Comparison of ENCODE assay signal across 8 mouse cellular contexts in genomic region chr5:99613321-99614118, GRCm38 (mm10).
DNase-seq lines count a peak whose midpoint lies in the region; ATAC-seq and TF ChIP-seq lines count a peak whose summit lies in the region.

No protein-coding gene starts in this region.

- H3K27ac ChIP-seq in heart, embryonic 16.5 days (ENCODE audit: low read length), result no peak overlapping the region
- peak overlapping the region; percentile 48; the same call in 1 of the 2 replicates for H3K27ac ChIP-seq in hindbrain, embryonic 11.5 days (ENCODE audit: low read depth, low read length)
- H3K27ac ChIP-seq in midbrain, embryonic 13.5 days, result peak overlapping the region; percentile 79
- no peak overlapping the region for H3K27ac ChIP-seq in thymus, adult 2 months (ENCODE audit: control insufficient read depth, insufficient read depth, low read length)

- H3K27me3 ChIP-seq in heart, embryonic 16.5 days (ENCODE audit: control insufficient read depth, insufficient read depth, low read length), result peaks cover 16% of the 10 kb centered on the region
- 0 out of 2 replicates have a peak, but pooled peaks cover 3% of the 10 kb centered on the region for H3K27me3 ChIP-seq in hindbrain, embryonic 11.5 days (ENCODE audit: control insufficient read depth, insufficient read depth, low read length)
- H3K27me3 ChIP-seq in midbrain, embryonic 13.5 days, result peaks cover 44% of the 10 kb centered on the region
- H3K27me3 ChIP-seq in thymus, adult 2 months (ENCODE audit: control insufficient read depth, insufficient read depth, low read length), result no peaks in the 10 kb centered on the region

- 4% methylated on average over 24 of the region's 24 CpGs for WGBS in heart, embryonic 16.5 days
- WGBS in hindbrain, embryonic 11.5 days, result 1% methylated on average over 24 of the region's 24 CpGs
- 1% methylated on average over 24 of the region's 24 CpGs for WGBS in midbrain, embryonic 13.5 days
- 11% methylated on average over 24 of the region's 24 CpGs for WGBS in thymus, adult 2 months

- TF ChIP-seq CTCF in thymus, adult 2 months (IDR thresholded peaks at IDR 0.05; ENCODE audit: borderline replicate concordance, control insufficient read depth, extremely low read depth, insufficient read depth, low read length, poor library complexity), result no peak

- H3K4me3 ChIP-seq in heart, embryonic 16.5 days (ENCODE audit: low read length), result peak overlapping the region; percentile 26
- H3K4me3 ChIP-seq in hindbrain, embryonic 11.5 days (ENCODE audit: low read depth, low read length), result peak overlapping the region; percentile 17
- peak overlapping the region; percentile 33 for H3K4me3 ChIP-seq in midbrain, embryonic 13.5 days (replicated peaks)
- no peak overlapping the region for H3K4me3 ChIP-seq in thymus, adult 2 months (ENCODE audit: control insufficient read depth, insufficient read depth, low read length)

- no peak for TF ChIP-seq POLR2A in thymus, adult 2 months (IDR thresholded peaks at IDR 0.05; ENCODE audit: control insufficient read depth, extremely low read depth, insufficient read depth, low read length, poor library complexity)

- no peak for DNase-seq in heart, adult 18-20 months
- peak; percentile 71 for DNase-seq in ZHBTc4 (ENCODE audit: low read depth, low spot score)
- peak; percentile 54 for DNase-seq in hindbrain, embryonic 11.5 days (ENCODE audit: low spot score)
- no peak for DNase-seq in thymus, adult 2 months
- DNase-seq in adrenal gland, adult 18-20 months (ENCODE audit: low spot score in 2 of 2), result no peak

- H3K9me3 ChIP-seq in heart, embryonic 16.5 days (replicated peaks; ENCODE audit: control insufficient read depth, low read length), result no peaks in the 10 kb centered on the region; the same call in 1 of the 2 replicates
- no peaks in the 10 kb centered on the region for H3K9me3 ChIP-seq in hindbrain, embryonic 11.5 days (ENCODE audit: control insufficient read depth, low read length)
- H3K9me3 ChIP-seq in midbrain, embryonic 13.5 days, result no peaks in the 10 kb centered on the region

- H3K9ac ChIP-seq in heart, embryonic 16.5 days (ENCODE audit: low read length), result 0 out of 2 replicates have a peak overlapping the region, but pooled peaks have one; percentile 11
- peak overlapping the region; percentile 35; the same call in 1 of the 2 replicates for H3K9ac ChIP-seq in hindbrain, embryonic 11.5 days (ENCODE audit: low read depth, low read length)
- peak overlapping the region; percentile 55 for H3K9ac ChIP-seq in midbrain, embryonic 13.5 days (replicated peaks)

- H3K4me2 ChIP-seq in heart, embryonic 16.5 days (ENCODE audit: low read depth, low read length), result peak overlapping the region; percentile 54
- peak overlapping the region; percentile 49 for H3K4me2 ChIP-seq in hindbrain, embryonic 11.5 days (replicated peaks; ENCODE audit: low read depth, low read length)
- peak overlapping the region; percentile 56 for H3K4me2 ChIP-seq in midbrain, embryonic 13.5 days (replicated peaks)

- H3K4me1 ChIP-seq in heart, embryonic 16.5 days (ENCODE audit: control insufficient read depth, insufficient read depth, low read length), result peaks cover 4% of the 10 kb centered on the region; the same call in 1 of the 2 replicates
- H3K4me1 ChIP-seq in hindbrain, embryonic 11.5 days (replicated peaks; ENCODE audit: control insufficient read depth, insufficient read depth, low read length), result peaks cover 2% of the 10 kb centered on the region; the same call in 1 of the 2 replicates
- peaks cover 28% of the 10 kb centered on the region for H3K4me1 ChIP-seq in midbrain, embryonic 13.5 days (replicated peaks)
- H3K4me1 ChIP-seq in thymus, adult 2 months (replicated peaks; ENCODE audit: control insufficient read depth, insufficient read depth, low read length), result no peaks in the 10 kb centered on the region

- H3K36me3 ChIP-seq in heart, embryonic 16.5 days (ENCODE audit: control insufficient read depth, insufficient read depth), result no peaks in the 10 kb centered on the region
- no peaks in the 10 kb centered on the region for H3K36me3 ChIP-seq in hindbrain, embryonic 11.5 days (ENCODE audit: control insufficient read depth, insufficient read depth, low read length)
- H3K36me3 ChIP-seq in midbrain, embryonic 13.5 days, result no peaks in the 10 kb centered on the region
- no peaks in the 10 kb centered on the region for H3K36me3 ChIP-seq in thymus, adult 2 months (ENCODE audit: control insufficient read depth, insufficient read depth, low read length)

- ATAC-seq in heart, embryonic 16.5 days (replicated peaks; ENCODE audit: extremely low read depth, insufficient read depth, low FRiP score), result no peak
- peak; percentile 71 for ATAC-seq in hindbrain, embryonic 11.5 days (ENCODE audit: low FRiP score)
- ATAC-seq in midbrain, embryonic 13.5 days, result peak; percentile 87
- no peak for ATAC-seq in megakaryocyte-erythroid progenitor cell, adult 5-6 weeks (replicated peaks; ENCODE audit: low FRiP score, low TSS enrichment, poor library complexity, severe bottlenecking)

Comparison
In these comparisons a context has a peak if more than half of its experiments do, and no peak if none do; other contexts are left out.
1. ATAC-seq: peak in hindbrain, embryonic 11.5 days (single experiment) and midbrain, embryonic 13.5 days (single experiment); none in heart, embryonic 16.5 days (single experiment) and megakaryocyte-erythroid progenitor cell, adult 5-6 weeks (single experiment).
2. H3K27ac ChIP-seq: peak in hindbrain, embryonic 11.5 days (single experiment) and midbrain, embryonic 13.5 days (single experiment); none in heart, embryonic 16.5 days (single experiment) and thymus, adult 2 months (single experiment).
3. DNase-seq: peak in ZHBTc4 (single experiment) and hindbrain, embryonic 11.5 days (single experiment); none in heart, adult 18-20 months (0 of 2), thymus, adult 2 months (single experiment) and adrenal gland, adult 18-20 months (0 of 2).
4. Peak in every context shown above with its lines, with median percentiles within 50 percentile points of each other: H3K4me2 ChIP-seq and H3K9ac ChIP-seq.